Mouse (Mus musculus) neural tube, embryonic 11.5 days (tissue): ENCODE measurements around the gene Dnm2. TPM values are rescaled to one million over a fixed set of nuclear protein-coding genes. Genes with fewer than 3 reads are reported as not detected.
"Not testable (repeated sequence)": the region's sequence is repeated elsewhere in the genome, so short reads cannot be mapped to it uniquely, and the experiment has no call there.

Experiments used
- ATAC-seq: fragments of 200-750 bp; cut with Nextera tagmentation; 2 replicates; pipeline ENCODE4 v1.8.0; 2017; ENCODE audit warnings: moderate number of reproducible peaks, mild to moderate bottlenecking, moderate TSS enrichment, moderate library complexity; ENCODE audit not compliant: insufficient read depth, low FRiP score, low TSS enrichment
- DNase-seq: peaks from one replicate; pipeline ENCODE4 v3.0.0-alpha.2; 2015; ENCODE audit warnings: low spot score
- H3K27ac ChIP-seq: fragments of 300-500 bp; sonication (generic); 2 replicates; pipeline ENCODE4 v1.5.1; 2014; ENCODE audit warnings: low read depth, mild to moderate bottlenecking, low read length
- H3K27me3 ChIP-seq: fragments of 300-500 bp; sonication (generic); 2 replicates; pipeline ENCODE4 v1.6.1; 2014; ENCODE audit warnings: mild to moderate bottlenecking, low read length, mixed read lengths; ENCODE audit not compliant: control insufficient read depth, insufficient read depth
- H3K36me3 ChIP-seq: fragments of 300-500 bp; sonication (generic); 2 replicates; pipeline ENCODE4 v1.6.1; 2014; ENCODE audit warnings: mild to moderate bottlenecking, low read length, moderate library complexity, mixed read lengths; ENCODE audit not compliant: control insufficient read depth, insufficient read depth
- H3K4me1 ChIP-seq: fragments of 300-500 bp; sonication (generic); 2 replicates; pipeline ENCODE4 v1.6.1; 2014; ENCODE audit warnings: low read length, mixed read lengths; ENCODE audit not compliant: control insufficient read depth, insufficient read depth
- H3K4me2 ChIP-seq: fragments of 300-500 bp; sonication (generic); 2 replicates; pipeline ENCODE4 v1.6.1; 2014; ENCODE audit warnings: low read depth, mild to moderate bottlenecking, moderate library complexity
- H3K4me3 ChIP-seq: fragments of 300-500 bp; sonication (generic); 2 replicates; pipeline ENCODE4 v1.5.1; 2014; ENCODE audit warnings: low read depth, low read length
- H3K9ac ChIP-seq: fragments of 300-500 bp; sonication (generic); 2 replicates; pipeline ENCODE4 v1.6.1; 2014; ENCODE audit warnings: mild to moderate bottlenecking, low read length
- H3K9me3 ChIP-seq: fragments of 300-500 bp; sonication (generic); 2 replicates; pipeline ENCODE4 v1.6.1; 2016; ENCODE audit warnings: low read length; ENCODE audit not compliant: control insufficient read depth
- WGBS: fragments of 180-500 bp; shearing (Covaris S2); extraction: QIAGEN DNeasy Blood & Tissue Kit; methylation state at CpG from one replicate; pipeline ENCODE4 v1.1.7; 2014; 5-methylcytosine and 5-hydroxymethylcytosine counted together
- polyA plus RNA-seq: library from polyadenylated mRNA; unstranded; fragments of >200 nt; fragmentation: Nextera tagmentation; extraction: Ambion mirVana; gene quantifications from 2 replicates; pipeline ENCODE4 v1.2.1, GENCODE M21; 2014

Dnm2 gene
- polyA plus RNA-seq, 1 experiment from 2014 or later, result 69.7 TPM

DNA sequence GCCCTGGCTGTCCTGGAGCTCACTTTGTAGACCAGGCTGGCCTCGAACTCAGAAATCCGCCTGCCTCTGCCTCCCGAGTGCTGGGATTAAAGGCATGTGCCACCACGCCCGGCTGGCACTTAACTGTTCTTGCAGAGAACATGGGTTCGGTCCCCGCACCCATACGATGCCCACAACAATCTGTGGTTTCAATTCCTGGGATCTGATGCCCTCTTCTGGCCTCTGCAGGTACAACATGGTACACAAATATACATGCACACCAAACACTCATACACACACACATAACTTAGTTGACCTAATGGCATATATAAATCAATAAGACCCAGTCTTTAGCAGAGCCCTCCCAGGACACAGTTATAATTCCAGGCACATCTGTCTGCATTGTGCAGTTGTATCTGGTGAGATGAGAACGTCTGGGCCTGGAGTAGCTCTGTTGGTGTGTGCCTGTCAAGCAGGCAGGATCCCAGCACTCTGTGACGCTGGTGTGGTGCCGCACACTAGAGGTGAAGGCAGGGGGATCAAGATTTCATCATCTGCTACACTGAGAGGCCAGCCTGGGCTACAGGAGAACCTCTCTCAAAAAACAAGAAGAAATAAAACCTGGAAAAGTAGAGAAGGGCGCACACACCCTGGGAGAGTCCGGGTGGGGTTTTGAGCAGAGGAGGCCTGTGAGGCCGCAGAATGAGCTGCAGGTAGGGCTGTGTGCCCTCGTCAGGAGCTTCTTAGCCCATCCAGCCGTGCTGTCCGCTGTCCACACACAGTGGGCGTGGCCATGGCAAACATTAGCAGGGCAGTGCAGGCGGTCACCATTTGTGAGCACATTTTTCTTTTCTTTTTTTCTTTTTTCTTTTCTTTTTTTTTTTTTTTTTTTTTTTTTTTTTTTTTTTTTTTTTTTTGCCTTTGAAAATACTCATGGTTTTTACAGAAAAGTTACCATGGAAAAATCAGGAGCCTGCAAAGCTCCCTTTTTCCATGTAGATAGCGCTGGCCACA is 44.6 kb downstream of the Dnm2 start:
- Histone ChIP-seq H3K4me3 (no peak overlapping the region), H3K27me3 (no peaks in the 10 kb centered on the region), H3K4me2 (no peak overlapping the region), H3K9me3 (no peaks in the 10 kb centered on the region), H3K9ac (no peak overlapping the region), H3K27ac (no peak overlapping the region), H3K36me3 (peaks cover 4% of the 10 kb centered on the region), H3K4me1 (no peaks in the 10 kb centered on the region)
- ATAC-seq (no peak), DNase-seq (peak; percentile 32)
- 85% methylated on average over 18 of the region's 20 CpGs for WGBS

GRCm38 (mm10) chr9:21472913-21473312 is 48.2 kb downstream of the Dnm2 start:
- ATAC-seq (no peak), DNase-seq (no peak)
- no peaks in the 10 kb centered on the region for H3K4me1 ChIP-seq
- H3K4me3 ChIP-seq, result no peak overlapping the region
- H3K9ac ChIP-seq, result no peak overlapping the region
- WGBS, result 92% methylated on average over 4 of the region's 4 CpGs
- H3K36me3 ChIP-seq, result peaks cover 16% of the 10 kb centered on the region
- H3K27ac ChIP-seq, result no peak overlapping the region
- no peak overlapping the region for H3K4me2 ChIP-seq
- no peaks in the 10 kb centered on the region for H3K9me3 ChIP-seq
- no peaks in the 10 kb centered on the region for H3K27me3 ChIP-seq

DNA sequence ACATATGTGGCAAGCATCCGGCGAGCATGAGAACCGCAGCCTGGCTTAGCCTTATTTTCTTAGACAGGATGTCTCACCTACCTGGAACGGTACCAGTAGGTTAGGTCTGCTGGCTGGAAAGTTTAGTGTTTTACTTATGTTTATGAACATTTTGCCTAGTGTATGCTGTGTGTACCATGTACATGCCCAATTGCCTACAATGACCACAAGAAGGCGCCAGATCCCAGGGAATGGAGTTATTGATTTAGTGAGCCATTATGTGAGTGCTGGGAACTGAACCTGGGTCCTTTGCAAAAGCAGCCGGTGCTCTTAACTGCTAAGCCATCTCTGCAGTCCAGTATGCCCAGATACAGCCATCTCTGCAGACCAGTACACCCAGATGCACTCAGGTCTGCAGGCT is 53.0 kb downstream of the Dnm2 start:
- Histone ChIP-seq H3K4me2 (no peak overlapping the region), H3K4me1 (no peaks in the 10 kb centered on the region), H3K36me3 (peaks cover 16% of the 10 kb centered on the region), H3K9ac (no peak overlapping the region), H3K27me3 (no peaks in the 10 kb centered on the region), H3K9me3 (no peaks in the 10 kb centered on the region), H3K27ac (no peak overlapping the region), H3K4me3 (no peak overlapping the region)
- 97% methylated on average over 6 of the region's 6 CpGs for WGBS
- ATAC-seq (no peak), DNase-seq (no peak)

DNA sequence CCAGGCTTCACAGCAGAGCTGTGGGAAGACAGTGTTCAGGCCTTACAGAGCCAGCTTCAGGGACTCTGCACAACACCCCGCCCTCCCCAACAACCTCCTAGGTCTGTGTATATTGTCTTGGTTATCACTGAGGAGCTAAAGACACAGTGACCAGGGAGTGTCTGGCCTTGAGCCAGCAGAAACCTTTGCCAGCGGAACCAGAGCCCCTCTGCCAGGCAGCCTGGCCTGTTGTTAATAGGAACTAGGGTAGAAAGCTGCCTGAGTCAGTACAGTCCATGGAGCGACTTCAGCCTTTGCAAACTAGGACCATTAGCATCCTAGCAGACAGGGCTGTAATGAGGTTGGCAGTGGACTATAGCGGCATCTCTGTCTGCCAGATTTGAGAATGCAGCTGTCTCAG is 59.4 kb downstream of the Dnm2 start:
- ATAC-seq (no peak), DNase-seq (no peak)
- H3K27me3 ChIP-seq, result no peaks in the 10 kb centered on the region
- H3K9me3 ChIP-seq, result no peaks in the 10 kb centered on the region
- H3K4me3 ChIP-seq, result no peak overlapping the region
- no peak overlapping the region for H3K9ac ChIP-seq
- H3K36me3 ChIP-seq, result peaks cover 6% of the 10 kb centered on the region
- H3K4me2 ChIP-seq, result no peak overlapping the region
- WGBS, result 92% methylated on average over 4 of the region's 4 CpGs
- H3K4me1 ChIP-seq, result no peaks in the 10 kb centered on the region
- no peak overlapping the region for H3K27ac ChIP-seq

- H3K4me2 ChIP-seq, H3K27ac ChIP-seq, DNase-seq, H3K9me3 ChIP-seq, H3K9ac ChIP-seq, H3K36me3 ChIP-seq, ATAC-seq, H3K4me1 ChIP-seq, H3K4me3 ChIP-seq, H3K27me3 ChIP-seq: not testable (repeated sequence)
- WGBS, result 100% methylated on average over 1 of the region's 2 CpGs
Observed at GRCm38 (mm10) chr9:21488246-21488645, 63.5 kb downstream of the Dnm2 start.

- H3K27ac ChIP-seq, result no peak overlapping the region
- no peaks in the 10 kb centered on the region for H3K27me3 ChIP-seq
- ATAC-seq, result no peak
- H3K9me3 ChIP-seq, result no peaks in the 10 kb centered on the region
- H3K4me2 ChIP-seq, result no peak overlapping the region
- no peak overlapping the region for H3K9ac ChIP-seq
- H3K4me1 ChIP-seq, result no peaks in the 10 kb centered on the region
- DNase-seq, result no peak
- H3K4me3 ChIP-seq, result no peak overlapping the region
- 90% methylated on average over 9 of the region's 9 CpGs for WGBS
- peaks cover 4% of the 10 kb centered on the region for H3K36me3 ChIP-seq
Observed at GRCm38 (mm10) chr9:21490696-21491095, 66.0 kb downstream of the Dnm2 start.

DNA sequence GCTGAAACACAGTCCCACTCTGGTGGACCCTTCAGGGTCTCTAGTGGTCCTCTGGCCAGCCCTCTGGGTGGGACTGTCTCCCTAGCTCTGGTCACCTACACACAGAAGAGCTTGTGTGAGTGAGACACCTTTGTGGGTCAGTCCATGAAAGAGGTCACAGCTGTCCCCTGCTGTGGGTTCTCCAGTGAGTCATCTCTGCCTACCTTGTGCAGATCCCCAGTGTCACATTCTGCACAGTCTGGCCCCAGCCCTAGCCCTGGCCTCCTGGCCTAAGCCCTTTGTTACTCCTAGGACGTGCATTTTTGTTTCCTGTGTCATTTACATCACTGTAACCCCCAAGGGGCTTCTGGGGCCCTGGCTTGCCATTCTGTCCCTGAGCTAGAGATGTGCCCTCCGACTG is 69.2 kb downstream of the Dnm2 start:
- Histone ChIP-seq H3K9ac (no peak overlapping the region), H3K27ac (no peak overlapping the region), H3K36me3 (peaks cover 4% of the 10 kb centered on the region; the same call in 1 of the 2 replicates), H3K27me3 (no peaks in the 10 kb centered on the region), H3K4me1 (no peaks in the 10 kb centered on the region), H3K4me2 (no peak overlapping the region), H3K4me3 (no peak overlapping the region), H3K9me3 (no peaks in the 10 kb centered on the region)
- ATAC-seq (no peak), DNase-seq (no peak)
- 56% methylated on average over 2 of the region's 2 CpGs for WGBS

GRCm38 (mm10) chr9:21494726-21495125 is 70.0 kb downstream of the Dnm2 start:
- Histone ChIP-seq H3K4me3 (no peak overlapping the region), H3K4me1 (no peaks in the 10 kb centered on the region), H3K36me3 (peaks cover 9% of the 10 kb centered on the region), H3K4me2 (no peak overlapping the region), H3K9me3 (no peaks in the 10 kb centered on the region), H3K27me3 (no peaks in the 10 kb centered on the region), H3K27ac (no peak overlapping the region), H3K9ac (no peak overlapping the region)
- DNase-seq, result no peak
- ATAC-seq, result no peak
- 82% methylated on average over 9 of the region's 9 CpGs for whole genome bisulfite sequencing
